19 mouse cellular contexts compared by ENCODE assay signal in genomic region chr17:3435299-3435698, GRCm38 (mm10).
"Had no signal": no experiment of that assay in that cellular context is flagged by ENCODE, and none has a peak within 500 bp of the region (broad histone marks: within the 10 kb centered on the region; RNA-seq: fewer than 3 reads in every experiment).

No protein-coding gene starts in this region.

- H3K4me3 ChIP-seq: limb, embryonic 12.5 days; limb, embryonic 15.5 days; megakaryocyte, embryonic 14.5 days had no signal

- ATAC-seq: inflammation-experienced regulatory T-cells, adult 6 months; intestine, embryonic 16.5 days; lung, postnatal 0 days had no signal

- H3K4me2 ChIP-seq: limb, embryonic 12.5 days; limb, embryonic 15.5 days; lung, embryonic 14.5 days; midbrain, embryonic 11.5 days had no signal

- H3K27me3 ChIP-seq: limb, embryonic 12.5 days; limb, embryonic 15.5 days had no signal

- H3K4me1 ChIP-seq: megakaryocyte, embryonic 14.5 days had no signal

- H3K9me3 ChIP-seq: limb, embryonic 12.5 days; limb, embryonic 15.5 days; megakaryocyte, embryonic 14.5 days had no signal

- H3K9ac ChIP-seq: limb, embryonic 12.5 days; limb, embryonic 15.5 days; lung, embryonic 14.5 days had no signal

- DNase-seq: kidney, adult 18-20 months; kidney, adult 9 months; kidney, postnatal 14 days; kidney, postnatal 4 days; left cerebral cortex, postnatal 4 days; lung, embryonic 14.5 days; midbrain, embryonic 14.5 days; right cerebral cortex, adult 18-20 months; right cerebral cortex, postnatal 14 days; right cerebral cortex, postnatal 4 days; thymus, postnatal 4 days had no signal

- H3K27ac ChIP-seq: limb, embryonic 12.5 days; limb, embryonic 15.5 days; macrophage had no signal
